Mouse (Mus musculus): ENCODE measurements around the gene Dgki.

- TF ChIP-seq EP300 (IDR thresholded peaks at IDR 0.05; ENCODE audit: low read depth), result no peak
- no peak for TF ChIP-seq CTCF (IDR thresholded peaks at IDR 0.05; ENCODE audit: low read depth)
Observed at GRCm38 (mm10) chr6:37003235-37003634, 296.7 kb downstream of the Dgki start.
